Mouse (Mus musculus) MEL (cell line): Measurements from ENCODE around the gene Eef1akmt2. TPM values are rescaled to one million over a fixed set of nuclear protein-coding genes. Genes with fewer than 3 reads are reported as not detected.

ENCODE experiments used
- DNase-seq: peaks from one replicate; pipeline ENCODE4 v3.0.0; 2011; ENCODE audit warnings: low read depth, low spot score
- H3K27ac ChIP-seq: 2 replicates; pipeline ENCODE4 v1.5.1; 2012; ENCODE audit warnings: low read depth, mild to moderate bottlenecking, control low read depth, low read length, moderate library complexity; ENCODE audit not compliant: control insufficient read depth
- H3K27me3 ChIP-seq, 2 experiments: fragments of 150-350 bp in 1 of 2; sonication (generic) in 1 of 2; 2 replicates each; pipeline ENCODE4 v1.6.1; 2012; ENCODE audit warnings: low read length in 2 of 2, mild to moderate bottlenecking in 2 of 2, improper control_type of control experiment in 1 of 2, moderate library complexity in 1 of 2; ENCODE audit not compliant: insufficient read depth in 2 of 2, control insufficient read depth in 1 of 2
- H3K36me3 ChIP-seq, 2 experiments: 2 replicates each; pipeline ENCODE4 v1.6.1; 2012 to 2014; ENCODE audit warnings: low read length in 2 of 2, improper control_type of control experiment in 1 of 2, inconsistent platforms in 1 of 2, mild to moderate bottlenecking in 1 of 2; ENCODE audit not compliant: insufficient read depth in 2 of 2, control insufficient read depth in 1 of 2
- H3K4me1 ChIP-seq, 2 experiments: fragments of 150-350 bp in 1 of 2; sonication (generic) in 1 of 2; 2 replicates each; pipeline ENCODE4 v1.6.1; 2012; ENCODE audit warnings: low read length in 2 of 2, improper control_type of control experiment in 1 of 2, mild to moderate bottlenecking in 1 of 2; ENCODE audit not compliant: insufficient read depth in 2 of 2, control insufficient read depth in 1 of 2
- H3K4me3 ChIP-seq, 2 experiments: fragments of 150-350 bp in 1 of 2; sonication (generic) in 1 of 2; 2 replicates each; pipeline ENCODE4 v1.5.1; 2012; ENCODE audit warnings: low read depth in 2 of 2, low read length in 2 of 2, mild to moderate bottlenecking in 2 of 2, moderate library complexity in 2 of 2, control low read depth in 1 of 2, improper control_type of control experiment in 1 of 2; ENCODE audit not compliant: control insufficient read depth in 1 of 2, insufficient read depth in 1 of 2
- H3K79me2 ChIP-seq: 2 replicates; pipeline ENCODE4 v1.6.1; 2012; ENCODE audit warnings: mild to moderate bottlenecking, low read length, moderate library complexity; ENCODE audit not compliant: control insufficient read depth, poor library complexity, insufficient read depth
- H3K9ac ChIP-seq: 2 replicates; pipeline ENCODE4 v1.6.1; 2012; ENCODE audit warnings: low read depth, mild to moderate bottlenecking, control low read depth, low read length, moderate library complexity; ENCODE audit not compliant: control insufficient read depth, poor library complexity, severe bottlenecking
- H3K9me3 ChIP-seq: fragments of 150-350 bp; sonication (generic); replicated peaks from 2 replicates; pipeline ENCODE4 v1.6.1; 2012; ENCODE audit warnings: mild to moderate bottlenecking, low read length, improper control_type of control experiment, moderate library complexity; ENCODE audit not compliant: insufficient read depth
- ELF1 ChIP-seq: IDR thresholded peaks from 2 replicates; pipeline ENCODE4 v1.6.1; 2014; ENCODE audit warnings: low read depth, mild to moderate bottlenecking, inconsistent platforms, low read length, improper control_type of control experiment, moderate library complexity
- GATA1 ChIP-seq: IDR thresholded peaks from 2 replicates; pipeline ENCODE4 v1.6.1; 2011; ENCODE audit warnings: low read depth, low read length, improper control_type of control experiment
- MXI1 ChIP-seq: IDR thresholded peaks from 2 replicates; pipeline ENCODE4 v1.6.1; 2011; ENCODE audit warnings: mild to moderate bottlenecking, low read depth, low read length, improper control_type of control experiment
- NELFE ChIP-seq: IDR thresholded peaks from 2 replicates; pipeline ENCODE4 v1.6.1; 2011; ENCODE audit warnings: low read depth, low read length, improper control_type of control experiment
- NRF1 ChIP-seq: IDR thresholded peaks from 2 replicates; pipeline ENCODE4 v1.6.1; 2014; ENCODE audit warnings: low read depth, mild to moderate bottlenecking, inconsistent platforms, low read length, improper control_type of control experiment, moderate library complexity; ENCODE audit not compliant: poor library complexity, insufficient read depth, severe bottlenecking
- TCF12 ChIP-seq: IDR thresholded peaks from 2 replicates; pipeline ENCODE4 v1.6.1; 2014; ENCODE audit warnings: low read depth, mild to moderate bottlenecking, inconsistent platforms, low read length, improper control_type of control experiment, moderate library complexity
- UBTF ChIP-seq: IDR thresholded peaks from 2 replicates; pipeline ENCODE4 v1.6.1; 2012; ENCODE audit warnings: low read depth, mild to moderate bottlenecking, inconsistent platforms, low read length, improper control_type of control experiment, moderate library complexity, borderline replicate concordance; ENCODE audit not compliant: insufficient read depth
- USF1 ChIP-seq: IDR thresholded peaks from 2 replicates; pipeline ENCODE4 v1.6.1; 2014; ENCODE audit warnings: low read depth, mild to moderate bottlenecking, inconsistent platforms, low read length, improper control_type of control experiment, moderate library complexity
- USF2 ChIP-seq, 2 experiments: IDR thresholded peaks; 2 replicates each; pipeline ENCODE4 v1.6.1; 2011 to 2012; ENCODE audit warnings: improper control_type of control experiment in 2 of 2, low read length in 2 of 2, borderline replicate concordance in 1 of 2, inconsistent platforms in 1 of 2, low read depth in 1 of 2, mild to moderate bottlenecking in 1 of 2; ENCODE audit not compliant: insufficient read depth in 1 of 2
- polyA plus RNA-seq, 2 experiments: library from polyadenylated mRNA; stranded (reverse) in 1 of 2; unstranded in 1 of 2; fragments of >175 nt in 1 of 2; fragments of >200 nt in 1 of 2; gene quantifications; 2 replicates each; pipeline versions ENCODE4 v1.2.1 to v1.2.4; 2012; ENCODE audit warnings: low replicate concordance in 2 of 2, low read depth in 1 of 2; ENCODE audit not compliant: insufficient read length in 2 of 2, insufficient read depth in 1 of 2, missing spikeins in 1 of 2
- total RNA-seq: library from RNA; depleted of rRNA; stranded (reverse); fragments of 300-350 nt; gene quantifications from 2 replicates; pipeline ENCODE4 v1.2.3, GENCODE M21; 2012

The Eef1akmt2 gene
- total and polyA plus RNA-seq, 3 experiments: 26.9 to 330 (median 27.0) TPM

DNA sequence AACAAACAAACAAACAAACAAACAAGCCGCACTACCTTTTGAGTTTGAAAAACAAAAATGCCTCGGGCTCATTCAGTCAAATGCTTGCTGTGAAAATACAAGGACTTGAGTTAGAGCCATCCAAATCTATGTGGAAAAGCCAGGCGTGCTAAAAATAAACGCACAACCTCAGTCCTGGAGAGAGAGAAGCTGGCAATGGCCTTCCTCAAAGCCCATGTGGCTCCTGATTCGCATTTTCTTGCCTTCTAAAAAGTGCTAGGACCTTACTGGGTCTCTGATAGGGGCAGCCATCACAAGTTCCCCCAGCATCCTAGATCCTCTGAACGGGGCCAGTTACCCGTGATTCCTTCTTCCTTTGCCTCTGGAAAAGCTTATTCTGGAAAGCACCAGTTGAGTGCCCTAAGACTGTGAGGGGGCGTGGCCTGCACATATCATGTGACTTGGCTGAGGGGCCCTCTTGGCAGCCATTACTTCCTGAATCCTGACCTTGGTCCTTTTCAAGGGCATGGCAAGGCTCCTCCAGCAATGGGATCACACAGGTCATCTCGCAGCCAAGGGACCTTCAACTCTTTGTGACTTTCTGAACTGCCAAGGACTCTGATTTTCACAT is 43.8 kb upstream of the Eef1akmt2 start:
- TF ChIP-seq USF1 (peak; percentile 80), USF2 (IDR thresholded peaks at IDR 0.05; ENCODE audit: borderline replicate concordance in 1 of 2, insufficient read depth in 1 of 2, low read depth in 1 of 2, low read length in 2 of 2) (0 out of 4 replicates have a peak, but pooled peaks of 1 of the 2 experiments have one; percentile 27), ELF1 (no peak)
- TF ChIP-seq, all 39 proteins: peak for 2
- DNase-seq: no peak
- Histone ChIP-seq H3K9ac (no peak overlapping the region), H3K27me3 (no peaks in the 10 kb centered on the region), H3K4me1 (peaks cover 4 to 14% of the 10 kb centered on the region in 2 experiments), H3K79me2 (no peaks in the 10 kb centered on the region), H3K9me3 (no peaks in the 10 kb centered on the region), H3K27ac (no peak overlapping the region), H3K4me3 (no peak overlapping the region), H3K36me3 (no peaks in the 10 kb centered on the region; a peak in 1 of 4 replicates)

DNA sequence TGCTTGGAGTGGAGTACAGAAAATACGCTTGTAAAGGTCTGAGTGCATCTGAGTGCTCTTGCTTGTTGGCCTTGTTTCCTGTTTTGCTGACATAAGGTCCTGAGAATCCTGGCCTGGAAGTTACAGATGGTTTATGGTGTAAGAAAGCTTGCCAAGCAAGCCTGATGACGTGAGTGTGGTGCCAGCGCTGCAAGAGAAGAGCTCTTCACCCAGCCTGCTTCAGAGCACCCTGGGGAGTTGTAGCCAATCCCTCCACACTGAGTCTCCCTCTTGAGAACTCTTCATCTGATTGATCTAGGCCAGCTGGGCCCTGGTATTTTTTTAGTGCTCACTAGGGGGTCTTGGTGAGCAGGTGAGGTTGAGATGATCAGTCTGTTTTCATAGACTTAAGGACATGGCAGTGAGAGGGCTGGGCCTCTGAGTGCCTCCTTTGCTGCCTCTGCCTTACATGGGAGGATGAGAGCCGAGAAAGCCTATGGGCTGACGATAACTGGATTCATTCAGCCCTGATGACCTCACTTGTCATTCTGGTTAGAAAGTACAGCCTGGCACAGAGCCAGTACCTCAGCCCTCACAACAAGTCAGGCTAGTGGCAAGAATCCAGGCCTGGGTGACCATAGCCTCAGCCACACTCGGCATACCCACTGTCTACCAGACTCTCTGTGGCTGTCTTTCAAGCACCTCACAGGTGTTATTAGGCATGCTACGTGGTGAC is 42.5 kb upstream of the Eef1akmt2 start:
- no peak overlapping the region for H3K9ac ChIP-seq
- peaks cover 4 to 10% of the 10 kb centered on the region in 2 experiments; a peak in 3 of 4 replicates for H3K4me1 ChIP-seq
- DNase-seq: no peak
- no peak overlapping the region for H3K27ac ChIP-seq
- H3K4me3 ChIP-seq: no peak overlapping the region
- no peaks in the 10 kb centered on the region for H3K27me3 ChIP-seq
- no peaks in the 10 kb centered on the region for H3K9me3 ChIP-seq
- TF ChIP-seq GATA1 (no peak), ELF1 (no peak), NELFE (no peak)
- H3K36me3 ChIP-seq: no peaks in the 10 kb centered on the region
- no peaks in the 10 kb centered on the region for H3K79me2 ChIP-seq

- no peaks in the 10 kb centered on the region for H3K9me3 ChIP-seq
- H3K9ac ChIP-seq: no peak overlapping the region
- H3K79me2 ChIP-seq: no peaks in the 10 kb centered on the region
- DNase-seq: no peak
- no peak overlapping the region for H3K27ac ChIP-seq
- H3K4me1 ChIP-seq: peaks cover 6 to 13% of the 10 kb centered on the region in 2 experiments
- H3K36me3 ChIP-seq: peaks cover 0 to 2% of the 10 kb centered on the region in 2 experiments; a peak in 1 of 4 replicates
- TF ChIP-seq NRF1: no peak
- TF ChIP-seq MXI1: no peak
- TF ChIP-seq TCF12: no peak
- TF ChIP-seq UBTF: no peak
- no peak for TF ChIP-seq USF2 (IDR thresholded peaks at IDR 0.05; ENCODE audit: borderline replicate concordance in 1 of 2, insufficient read depth in 1 of 2, low read depth in 1 of 2, low read length in 2 of 2)
- H3K27me3 ChIP-seq: no peaks in the 10 kb centered on the region
- no peak overlapping the region for H3K4me3 ChIP-seq
These were observed 40.9 kb upstream of the Eef1akmt2 start for GRCm38 (mm10) chr7:132893336-132893735.
